Mouse (Mus musculus) spleen, adult 2 months (tissue): ENCODE data around the gene Olfr716.

Source experiments
- CTCF ChIP-seq: fragments of 200-500 bp; IDR thresholded peaks from 2 replicates; pipeline ENCODE4 v1.5.1; 2011; ENCODE audit warnings: mild to moderate bottlenecking, inconsistent platforms; ENCODE audit not compliant: insufficient read depth, insufficient read length, insufficient replicate concordance; ENCODE audit errors: extremely low read depth
- POLR2A ChIP-seq: fragments of 200-500 bp; IDR thresholded peaks from 2 replicates; pipeline ENCODE4 v1.6.1; 2011; ENCODE audit warnings: low read depth, low read length, inconsistent platforms

DNA sequence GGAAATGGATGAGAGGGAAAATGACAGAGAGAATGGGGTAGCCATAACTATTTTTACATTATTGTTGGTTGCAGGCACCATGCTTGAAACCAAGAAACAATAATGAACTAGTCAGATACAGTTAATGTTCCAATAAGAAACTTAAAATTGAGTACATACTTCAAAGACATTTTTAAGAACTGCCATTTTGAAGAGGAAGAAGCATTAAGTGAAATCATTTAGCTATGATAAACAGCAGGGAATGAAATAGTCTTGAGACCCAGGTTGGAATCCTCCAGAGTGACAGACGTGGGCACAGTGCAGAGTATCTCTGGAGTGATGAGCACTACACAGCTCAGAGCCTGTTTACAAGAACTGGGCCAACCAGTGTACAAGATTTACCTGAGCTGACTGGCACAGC lies 45.2 kb upstream of the Olfr716 start, which contains the start of gene Olfr17:
- no peak for TF ChIP-seq CTCF
- TF ChIP-seq POLR2A: no peak
